Comparison of ENCODE assay signal across 31 mouse cellular contexts in genomic region chr4:135302261-135302660, GRCm38 (mm10). TPM values are rescaled to one million over a fixed set of nuclear protein-coding genes. Genes with fewer than 3 reads are reported as not detected.
A peak's percentile ranks its signal among the peaks of the same experiment; 100 is the strongest.
DNase-seq lines count a peak whose midpoint lies in the region; ATAC-seq and TF ChIP-seq lines count a peak whose summit lies in the region.
"Had no signal": no experiment of that assay in that cellular context is flagged by ENCODE, and none has a peak within 500 bp of the region (broad histone marks: within the 10 kb centered on the region; RNA-seq: fewer than 3 reads in every experiment).

No protein-coding gene starts in this region.

- H3K36me3 ChIP-seq in lung, embryonic 14.5 days (ENCODE audit: insufficient read depth) = no peaks in the 10 kb centered on the region
- no peaks in the 10 kb centered on the region for H3K36me3 ChIP-seq in ES-E14 (ENCODE audit: control insufficient read depth, insufficient read depth, low read length, poor library complexity, severe bottlenecking)
- H3K36me3 ChIP-seq in myocyte (ENCODE audit: control insufficient read depth, insufficient read depth) = no peaks in the 10 kb centered on the region
- no peaks in the 10 kb centered on the region for H3K36me3 ChIP-seq in heart, embryonic 11.5 days (ENCODE audit: control insufficient read depth, insufficient read depth, low read length)
- H3K36me3 ChIP-seq: embryonic facial prominence, embryonic 10.5 days; embryonic facial prominence, embryonic 15.5 days; forebrain, embryonic 12.5 days; heart, embryonic 15.5 days; hindbrain, embryonic 12.5 days; intestine, embryonic 15.5 days; limb, embryonic 10.5 days; limb, embryonic 15.5 days; midbrain, embryonic 12.5 days; neural tube, embryonic 13.5 days had no signal

- in situ Hi-C loops in ES-E14 (cut with MboI; ENCODE audit: low sequenced_read_pairs in 2 of 2, unreplicated experiment in 2 of 2) = no loop called here

- no peak for TF ChIP-seq CTCF in lung, embryonic 14.5 days (IDR thresholded peaks at IDR 0.05; ENCODE audit: low read depth)

- no peaks in the 10 kb centered on the region for H3K27me3 ChIP-seq in lung, embryonic 14.5 days (ENCODE audit: insufficient read depth, low read length)
- no peaks in the 10 kb centered on the region for H3K27me3 ChIP-seq in myocyte (ENCODE audit: control insufficient read depth, insufficient read depth, insufficient read length)
- H3K27me3 ChIP-seq in heart, embryonic 11.5 days (ENCODE audit: control insufficient read depth, insufficient read depth, low read length) = no peaks in the 10 kb centered on the region
- H3K27me3 ChIP-seq: embryonic facial prominence, embryonic 15.5 days; forebrain, embryonic 12.5 days; heart, embryonic 15.5 days; hindbrain, embryonic 12.5 days; intestine, embryonic 15.5 days; limb, embryonic 15.5 days; megakaryocyte, embryonic 14.5 days; midbrain, embryonic 12.5 days; neural tube, embryonic 13.5 days had no signal

- H3K4me2 ChIP-seq in lung, embryonic 14.5 days = no peak overlapping the region
- no peak overlapping the region for H3K4me2 ChIP-seq in myocyte (ENCODE audit: low read depth)
- no peak overlapping the region for H3K4me2 ChIP-seq in heart, embryonic 11.5 days
- H3K4me2 ChIP-seq: embryonic facial prominence, embryonic 15.5 days; forebrain, embryonic 12.5 days; heart, embryonic 15.5 days; hindbrain, embryonic 12.5 days; intestine, embryonic 15.5 days; limb, embryonic 15.5 days; midbrain, embryonic 12.5 days; neural tube, embryonic 13.5 days had no signal

- H3K79me2 ChIP-seq in myocyte (ENCODE audit: control insufficient read depth, insufficient read depth) = no peaks in the 10 kb centered on the region

- peak; percentile 14; the same call in 1 of the 2 replicates for ATAC-seq in lung, embryonic 14.5 days (ENCODE audit: insufficient read depth)
- no peak for ATAC-seq in heart, embryonic 11.5 days (replicated peaks; ENCODE audit: insufficient number of reproducible peaks, low FRiP score, low TSS enrichment)
- ATAC-seq: hindbrain, postnatal 0 days; intestine, embryonic 15.5 days had no signal

- H3K27ac ChIP-seq in lung, embryonic 14.5 days (ENCODE audit: low read depth) = no peak overlapping the region
- no peak overlapping the region for H3K27ac ChIP-seq in ES-E14 (ENCODE audit: insufficient read depth, low read depth, low read length, poor library complexity, severe bottlenecking)
- no peak overlapping the region for H3K27ac ChIP-seq in heart, embryonic 11.5 days (ENCODE audit: low read depth, low read length)
- H3K27ac ChIP-seq: embryonic facial prominence, embryonic 15.5 days; forebrain, embryonic 12.5 days; hindbrain, embryonic 12.5 days; hindbrain, postnatal 0 days; intestine, embryonic 15.5 days; limb, embryonic 10.5 days; limb, embryonic 15.5 days; midbrain, embryonic 12.5 days; neural tube, embryonic 13.5 days had no signal

- H3K4me1 ChIP-seq in lung, embryonic 14.5 days (ENCODE audit: insufficient read depth) = peaks cover 8% of the 10 kb centered on the region; the same call in 1 of the 2 replicates
- H3K4me1 ChIP-seq in ES-E14 (ENCODE audit: control insufficient read depth in 2 of 2, insufficient read depth in 2 of 2, low read length in 2 of 2, poor library complexity in 1 of 2) = peaks cover 16 to 47% of the 10 kb centered on the region in 2 experiments
- H3K4me1 ChIP-seq in heart, embryonic 11.5 days (ENCODE audit: control insufficient read depth, insufficient read depth, low read length) = peaks cover 21% of the 10 kb centered on the region

- 66% methylated on average over 10 of the region's 10 CpGs for WGBS in lung, embryonic 14.5 days
- 86% methylated on average over 10 of the region's 10 CpGs for WGBS in heart, embryonic 11.5 days (ENCODE audit: insufficient replicate concordance)

- no peak overlapping the region for H3ac ChIP-seq in myocyte (ENCODE audit: control insufficient read depth, insufficient read length)

- no peak for TF ChIP-seq POLR2A in myocyte (IDR thresholded peaks at IDR 0.05; ENCODE audit: insufficient read length, low read depth)

- H3K4me3 ChIP-seq in lung, embryonic 14.5 days (ENCODE audit: low read depth, low read length) = no peak overlapping the region
- no peak overlapping the region for H3K4me3 ChIP-seq in ES-E14 (ENCODE audit: insufficient read depth in 1 of 2, low read depth in 1 of 2, low read length in 2 of 2, poor library complexity in 1 of 2, severe bottlenecking in 1 of 2)
- no peak overlapping the region for H3K4me3 ChIP-seq in myocyte
- no peak overlapping the region for H3K4me3 ChIP-seq in heart, embryonic 11.5 days (ENCODE audit: low read depth, low read length)
- H3K4me3 ChIP-seq: embryonic facial prominence, embryonic 10.5 days; embryonic facial prominence, embryonic 15.5 days; forebrain, embryonic 12.5 days; heart, embryonic 15.5 days; hindbrain, embryonic 12.5 days; intestine, embryonic 15.5 days; limb, embryonic 10.5 days; limb, embryonic 15.5 days; megakaryocyte, embryonic 14.5 days; midbrain, embryonic 12.5 days; neural tube, embryonic 13.5 days had no signal

- DNase-seq in lung, embryonic 14.5 days = no peak
- no peak for DNase-seq in lung, postnatal 36 days
- no peak for DNase-seq in ES-E14 (ENCODE audit: low read depth, low spot score)
- no peak for DNase-seq in right cerebral cortex, adult 18-20 months
- DNase-seq: adrenal gland, adult 8-10 months; cerebellum, adult 8-10 months; cerebellum, postnatal 25 days; gastrocnemius, postnatal 10 days; heart, postnatal 36 days; kidney, adult 2 months; kidney, postnatal 4 days; layer of hippocampus, postnatal 36 days; lung, adult 2 months; lung, postnatal 4 days; right cerebral cortex, postnatal 14 days; thymus, adult 2 months; thymus, postnatal 4 days had no signal

- H3K9me3 ChIP-seq in lung, embryonic 14.5 days (ENCODE audit: low read depth, low read length) = no peaks in the 10 kb centered on the region
- no peaks in the 10 kb centered on the region for H3K9me3 ChIP-seq in ES-E14 (ENCODE audit: control insufficient read depth, insufficient read depth, low read depth, low read length)
- no peaks in the 10 kb centered on the region for H3K9me3 ChIP-seq in heart, embryonic 11.5 days (replicated peaks; ENCODE audit: control insufficient read depth, low read length)
- H3K9me3 ChIP-seq: embryonic facial prominence, embryonic 10.5 days; embryonic facial prominence, embryonic 15.5 days; forebrain, embryonic 12.5 days; heart, embryonic 15.5 days; hindbrain, embryonic 12.5 days; intestine, embryonic 15.5 days; limb, embryonic 10.5 days; limb, embryonic 15.5 days; midbrain, embryonic 12.5 days; neural tube, embryonic 13.5 days had no signal

- no peak overlapping the region for H3K9ac ChIP-seq in lung, embryonic 14.5 days
- peak overlapping the region; percentile 26; the same call in 1 of the 2 replicates for H3K9ac ChIP-seq in ES-E14 (ENCODE audit: insufficient read depth, low read depth, low read length, poor library complexity, severe bottlenecking)
- H3K9ac ChIP-seq in heart, embryonic 11.5 days (ENCODE audit: low read depth, low read length) = no peak overlapping the region
- H3K9ac ChIP-seq: embryonic facial prominence, embryonic 15.5 days; forebrain, embryonic 12.5 days; heart, embryonic 15.5 days; hindbrain, embryonic 12.5 days; intestine, embryonic 15.5 days; limb, embryonic 15.5 days; midbrain, embryonic 12.5 days; neural tube, embryonic 13.5 days had no signal

TF ChIP-seq in ES-E14, 5 proteins besides CTCF, POLR2A, EP300 and RAD21:
- TF ChIP-seq ZC3H11A (IDR thresholded peaks at IDR 0.05; ENCODE audit: borderline replicate concordance, low read depth, low read length) (no peak), ZNF384 (IDR thresholded peaks at IDR 0.05; ENCODE audit: low read depth, low read length) (no peak), MAFK (IDR thresholded peaks at IDR 0.05; ENCODE audit: insufficient read depth, low read depth, low read length) (no peak), HCFC1 (IDR thresholded peaks at IDR 0.05; ENCODE audit: borderline replicate concordance, insufficient read depth, low read length) (no peak), CHD2 (IDR thresholded peaks at IDR 0.05; ENCODE audit: low read depth, low read length) (no peak)

TF ChIP-seq in myocyte, 11 proteins besides CTCF, POLR2A, EP300 and RAD21:
- TF ChIP-seq SRF (IDR thresholded peaks at IDR 0.05; ENCODE audit: control insufficient read depth, insufficient read length, low read depth) (no peak), CEBPB (IDR thresholded peaks at IDR 0.05; ENCODE audit: insufficient read depth, poor library complexity, severe bottlenecking) (no peak), REST (IDR thresholded peaks at IDR 0.05; ENCODE audit: insufficient read depth, insufficient read length) (no peak), MYOG (IDR thresholded peaks at IDR 0.05; ENCODE audit: control insufficient read depth in 1 of 3, insufficient read depth in 1 of 3, insufficient read length in 2 of 3, low read depth in 2 of 3) (no peak), MYOD1 (IDR thresholded peaks at IDR 0.05; ENCODE audit: control insufficient read depth in 1 of 3, insufficient read length in 2 of 3, low read depth in 2 of 3) (peak in 2 of 3 experiments; percentile 58 to 69), TCF12 (IDR thresholded peaks at IDR 0.05; ENCODE audit: insufficient read depth, poor library complexity, severe bottlenecking) (peak; percentile 47)

RNA-seq across cellular contexts. Expression of gene Clic4, which starts 29.6 kb away (rescaled TPM):
- 128 and 133 TPM in 2 replicates for polyA plus RNA-seq in lung, embryonic 14.5 days (2014; fragmentation: Nextera tagmentation; extraction: Ambion mirVana)
- total RNA-seq in ES-E14 (2012; rRNA removed) = 62.4 and 69.3 TPM in 2 replicates
- polyA plus RNA-seq in myocyte (2012; fragmentation: generic; extraction: Trizol) = 250 TPM
- 156 and 251 TPM in 2 replicates for polyA plus RNA-seq in heart, embryonic 11.5 days (2014; fragmentation: Nextera tagmentation; extraction: Ambion mirVana)

RNA-seq across cellular contexts. Expression of gene Srrm1, which starts 50.9 kb away (rescaled TPM):
- polyA plus RNA-seq in lung, embryonic 14.5 days (2014; fragmentation: Nextera tagmentation; extraction: Ambion mirVana) = 201 and 224 TPM in 2 replicates
- 62.4 and 62.8 TPM in 2 replicates for total RNA-seq in ES-E14 (2012; rRNA removed)
- polyA plus RNA-seq in myocyte (2012; fragmentation: generic; extraction: Trizol) = 41.3 TPM
- polyA plus RNA-seq in heart, embryonic 11.5 days (2014; fragmentation: Nextera tagmentation; extraction: Ambion mirVana) = 143 and 183 TPM in 2 replicates
